Comparison of ENCODE assay signal across 1 mouse cellular context in the genomic region with DNA sequence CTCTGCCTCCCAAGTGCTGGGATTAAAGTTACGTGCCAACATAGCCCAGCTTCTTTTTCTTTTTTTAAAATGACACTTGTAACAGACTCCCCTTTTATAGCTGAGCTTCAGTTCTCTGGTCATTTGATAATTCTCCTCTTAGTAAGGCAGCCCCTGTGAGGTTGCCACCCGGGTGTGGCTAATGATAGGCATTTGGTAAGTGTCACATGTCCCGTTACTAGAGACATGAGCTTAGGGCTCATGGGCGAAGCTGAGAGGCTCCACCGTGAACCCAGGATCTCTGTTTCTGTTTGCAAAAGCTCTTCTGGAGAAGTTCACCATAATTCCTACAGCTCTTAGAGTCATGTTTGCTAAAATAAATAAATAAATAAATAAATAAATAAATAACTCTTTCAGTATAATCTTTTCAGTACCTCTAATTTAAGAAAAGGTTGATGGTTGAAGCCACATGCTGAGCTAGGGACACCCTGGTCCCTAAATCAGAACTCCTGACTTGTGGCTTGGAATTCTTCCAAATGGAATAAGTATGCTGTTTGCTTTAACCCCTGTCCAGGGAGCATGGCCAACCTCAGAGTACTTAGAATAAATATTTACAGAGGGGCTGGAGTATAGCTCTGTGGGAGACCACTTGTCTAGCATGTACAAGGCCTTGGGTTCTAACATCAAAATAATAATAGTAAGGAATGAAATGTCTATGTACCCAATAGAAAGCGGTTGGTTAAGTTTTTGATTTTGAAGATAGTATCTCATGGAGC.
TF ChIP-seq lines count a peak whose summit lies in the region.

No protein-coding gene starts in this region.

TF ChIP-seq in myocyte, 11 proteins besides CTCF, POLR2A, EP300 and RAD21 (continued from another document):
- no peak for TF ChIP-seq MYOG (IDR thresholded peaks at IDR 0.05; ENCODE audit: control insufficient read depth in 1 of 3, insufficient read depth in 1 of 3, insufficient read length in 2 of 3, low read depth in 2 of 3)
